Mouse (Mus musculus) liver, adult 2 months (tissue): ENCODE results near the gene Prkag2. TPM values are rescaled to one million over a fixed set of nuclear protein-coding genes. Genes with fewer than 3 reads are reported as not detected.
"Not testable (repeated sequence)": the region's sequence is repeated elsewhere in the genome, so short reads cannot be mapped to it uniquely, and the experiment has no call there.

Experiments
- DNase-seq: peaks from one replicate; pipeline ENCODE4 v3.0.0-alpha.2; 2011; ENCODE audit warnings: low read depth, low spot score; ENCODE audit errors: extremely low read depth
- H3K27ac ChIP-seq: fragments of 200-500 bp; replicated peaks from 2 replicates; pipeline ENCODE4 v1.5.1; 2012; ENCODE audit warnings: low read depth, mild to moderate bottlenecking, control low read depth, inconsistent platforms, low read length; ENCODE audit not compliant: insufficient read depth
- H3K27me3 ChIP-seq: fragments of 200-500 bp; 2 replicates; pipeline ENCODE4 v1.6.1; 2012; ENCODE audit warnings: mild to moderate bottlenecking, moderate library complexity, low read length, inconsistent platforms; ENCODE audit not compliant: control insufficient read depth, insufficient read depth
- H3K36me3 ChIP-seq: fragments of 200-500 bp; 2 replicates; pipeline ENCODE4 v1.6.1; 2012; ENCODE audit warnings: low read length, inconsistent platforms; ENCODE audit not compliant: control insufficient read depth, insufficient read depth
- H3K4me1 ChIP-seq: fragments of 200-500 bp; 2 replicates; pipeline ENCODE4 v1.6.1; 2011; ENCODE audit warnings: low read length; ENCODE audit not compliant: control insufficient read depth, insufficient read depth
- H3K4me3 ChIP-seq: fragments of 200-500 bp; 2 replicates; pipeline ENCODE4 v1.5.1; 2011; ENCODE audit warnings: low read depth, mild to moderate bottlenecking, control low read depth, low read length, moderate library complexity; ENCODE audit not compliant: insufficient read depth
- H3K79me2 ChIP-seq: fragments of 200-500 bp; 2 replicates; pipeline ENCODE4 v1.6.1; 2012; ENCODE audit warnings: inconsistent platforms, mild to moderate bottlenecking, low read length, moderate library complexity; ENCODE audit not compliant: control insufficient read depth, insufficient read depth
- H3K9ac ChIP-seq: fragments of 200-500 bp; 2 replicates; pipeline ENCODE4 v1.6.1; 2012; ENCODE audit warnings: low read depth, mild to moderate bottlenecking, control low read depth, inconsistent platforms, low read length
- CTCF ChIP-seq: fragments of 200-500 bp; IDR thresholded peaks from 2 replicates; pipeline ENCODE4 v1.5.1; 2011; ENCODE audit warnings: low read depth, low read length, control low read depth
- POLR2A ChIP-seq: fragments of 200-500 bp; IDR thresholded peaks from 2 replicates; pipeline ENCODE4 v1.6.1; 2011; ENCODE audit warnings: low read length, control low read depth; ENCODE audit not compliant: insufficient read depth; ENCODE audit errors: extremely low read depth
- WGBS: fragments of 180-500 bp; shearing (Covaris S2); methylation state at CpG from one replicate; pipeline ENCODE4 v1.1.7; 2018; 5-methylcytosine and 5-hydroxymethylcytosine counted together
- polyA plus RNA-seq: library from polyadenylated mRNA; depleted of rRNA; stranded (reverse); fragments of >200 nt; gene quantifications from 2 replicates; pipeline ENCODE4 v1.2.3, GENCODE M21; 2012
- total RNA-seq: library from RNA; depleted of rRNA; stranded (reverse); fragments of >200 nt; gene quantifications from 2 replicates; pipeline ENCODE4 v1.2.3, GENCODE M21; 2014

Prkag2 gene
- total and polyA plus RNA-seq, 2 experiments, result 14.8 to 21.1 TPM

GRCm38 (mm10) chr5:24825365-24826055, 274.9 kb downstream of the Prkag2 start:
- no peaks in the 10 kb centered on the region for H3K27me3 ChIP-seq
- peak; percentile 54 for DNase-seq
- no peaks in the 10 kb centered on the region for H3K36me3 ChIP-seq
- H3K9ac ChIP-seq, result no peak overlapping the region
- peak overlapping the region; percentile 56 for H3K27ac ChIP-seq
- WGBS, result 66% methylated on average over 4 of the region's 4 CpGs
- no peak for TF ChIP-seq CTCF
- no peak for TF ChIP-seq POLR2A
- H3K4me3 ChIP-seq, result no peak overlapping the region
- H3K4me1 ChIP-seq, result peaks cover 34% of the 10 kb centered on the region
- peaks cover 49% of the 10 kb centered on the region for H3K79me2 ChIP-seq

- DNase-seq, result peak; percentile 20
- Histone ChIP-seq H3K4me1 (peaks cover 34% of the 10 kb centered on the region), H3K36me3 (no peaks in the 10 kb centered on the region), H3K27ac (no peak overlapping the region), H3K27me3 (no peaks in the 10 kb centered on the region), H3K9ac (no peak overlapping the region), H3K79me2 (peaks cover 45% of the 10 kb centered on the region), H3K4me3 (no peak overlapping the region)
- 92% methylated on average over 6 of the region's 6 CpGs for WGBS
- no peak for TF ChIP-seq POLR2A
- no peak for TF ChIP-seq CTCF
Observed at GRCm38 (mm10) chr5:24823864-24824405, 276.5 kb downstream of the Prkag2 start.

GRCm38 (mm10) chr5:24822781-24823180, 277.7 kb downstream of the Prkag2 start:
- WGBS, result 84% methylated on average over 3 of the region's 3 CpGs
- H3K27me3 ChIP-seq, result no peaks in the 10 kb centered on the region
- TF ChIP-seq POLR2A, result no peak
- no peak for TF ChIP-seq CTCF
- H3K27ac ChIP-seq, result no peak overlapping the region
- H3K9ac ChIP-seq, result no peak overlapping the region
- peaks cover 39% of the 10 kb centered on the region for H3K79me2 ChIP-seq
- DNase-seq, result no peak
- H3K36me3 ChIP-seq, result 0 out of 2 replicates have a peak, but pooled peaks cover under 1% of the 10 kb centered on the region
- H3K4me1 ChIP-seq, result peaks cover 28% of the 10 kb centered on the region
- H3K4me3 ChIP-seq, result no peak overlapping the region

- WGBS, result 79% methylated on average over 3 of the region's 3 CpGs
- peaks cover 24% of the 10 kb centered on the region for H3K4me1 ChIP-seq
- not testable (repeated sequence) for H3K4me3 ChIP-seq, H3K9ac ChIP-seq, H3K27ac ChIP-seq, DNase-seq, H3K36me3 ChIP-seq, H3K27me3 ChIP-seq
- H3K79me2 ChIP-seq, result peaks cover 36% of the 10 kb centered on the region
Observed at GRCm38 (mm10) chr5:24822231-24822630, 278.2 kb downstream of the Prkag2 start.

GRCm38 (mm10) chr5:24821403-24821841, 279.0 kb downstream of the Prkag2 start:
- Histone ChIP-seq H3K79me2 (peaks cover 33% of the 10 kb centered on the region), H3K27me3 (no peaks in the 10 kb centered on the region), H3K4me3 (no peak overlapping the region), H3K4me1 (peaks cover 20% of the 10 kb centered on the region), H3K9ac (no peak overlapping the region), H3K27ac (no peak overlapping the region), H3K36me3 (peaks cover 12% of the 10 kb centered on the region; the same call in 1 of the 2 replicates)
- WGBS, result 67% methylated on average over 3 of the region's 3 CpGs
- DNase-seq, result no peak
- TF ChIP-seq POLR2A (no peak), CTCF (no peak)

- WGBS, result 92% methylated on average over 5 of the region's 5 CpGs
- Histone ChIP-seq H3K27me3 (no peaks in the 10 kb centered on the region), H3K9ac (no peak overlapping the region), H3K27ac (no peak overlapping the region), H3K4me3 (no peak overlapping the region), H3K79me2 (peaks cover 27% of the 10 kb centered on the region), H3K36me3 (peaks cover 18% of the 10 kb centered on the region), H3K4me1 (peaks cover 14% of the 10 kb centered on the region; the same call in 1 of the 2 replicates)
- no peak for TF ChIP-seq CTCF
- TF ChIP-seq POLR2A, result no peak
- DNase-seq, result no peak
Observed at GRCm38 (mm10) chr5:24820627-24821026, 279.8 kb downstream of the Prkag2 start.
